Mouse (Mus musculus) lung, adult 2 months (tissue): ENCODE measurements around the gene Def8.

Experiments
- CTCF ChIP-seq: fragments of 200-500 bp; IDR thresholded peaks from 2 replicates; pipeline ENCODE4 v1.5.1; 2011; ENCODE audit warnings: mild to moderate bottlenecking, low read length, control low read depth; ENCODE audit not compliant: insufficient read depth
- POLR2A ChIP-seq: fragments of 200-500 bp; IDR thresholded peaks from 2 replicates; pipeline ENCODE4 v1.6.1; 2011; ENCODE audit warnings: low read depth, mild to moderate bottlenecking, control low read depth, low read length, borderline replicate concordance; ENCODE audit errors: extremely low read depth

- no peak for TF ChIP-seq CTCF
- no peak for TF ChIP-seq POLR2A
These were observed 11.5 kb upstream of the Def8 start for GRCm38 (mm10) chr8:123411781-123412327.
